ENCODE assay signal across 19 mouse cellular contexts in the genomic region with DNA sequence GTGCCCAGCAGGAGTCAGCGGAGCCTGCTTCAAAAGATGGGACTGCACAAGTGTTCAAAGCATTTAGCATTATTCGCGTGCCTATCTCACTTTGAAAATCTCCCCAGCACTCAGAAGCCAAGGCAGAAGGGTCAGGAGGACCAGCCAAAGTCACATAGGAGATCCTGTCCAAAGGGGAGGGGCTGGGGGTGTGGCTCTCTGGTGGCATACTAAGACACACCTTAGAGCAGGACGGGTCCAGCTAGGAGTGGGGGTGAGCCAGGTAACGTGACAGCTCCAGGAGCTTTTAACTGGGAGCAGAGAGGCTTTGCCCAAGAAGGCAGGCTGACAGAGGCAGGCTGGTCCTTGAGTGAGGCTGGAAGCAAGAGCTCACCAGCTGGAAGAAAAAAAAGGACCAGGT. TPM values are rescaled to one million over a fixed set of nuclear protein-coding genes. Genes with fewer than 3 reads are reported as not detected.
DNase-seq lines count a peak whose midpoint lies in the region; ATAC-seq lines count a peak whose summit lies in the region.
"Had no signal": no experiment of that assay in that cellular context is flagged by ENCODE, and none has a peak within 500 bp of the region (broad histone marks: within the 10 kb centered on the region; RNA-seq: fewer than 3 reads in every experiment).

No protein-coding gene starts in this region.

- H3K9me3 ChIP-seq in kidney, embryonic 16.5 days (ENCODE audit: low read length), result no peaks in the 10 kb centered on the region
- H3K9me3 ChIP-seq in kidney, embryonic 15.5 days (replicated peaks), result no peaks in the 10 kb centered on the region
- H3K9me3 ChIP-seq: embryonic facial prominence, embryonic 10.5 days; embryonic facial prominence, embryonic 13.5 days; forebrain, embryonic 12.5 days; forebrain, embryonic 15.5 days; heart, embryonic 10.5 days; heart, embryonic 13.5 days had no signal

- no peak for ATAC-seq in kidney, embryonic 16.5 days (ENCODE audit: low FRiP score, low TSS enrichment)
- no peak for ATAC-seq in kidney, embryonic 15.5 days (replicated peaks; ENCODE audit: low FRiP score)
- ATAC-seq in frontal cortex, adult (ENCODE audit: low TSS enrichment), result no peak
- ATAC-seq: forebrain, embryonic 15.5 days had no signal

- no peak overlapping the region for H3K4me3 ChIP-seq in kidney, embryonic 16.5 days (ENCODE audit: low read length)
- H3K4me3 ChIP-seq in kidney, embryonic 15.5 days (replicated peaks), result no peak overlapping the region
- H3K4me3 ChIP-seq: embryonic facial prominence, embryonic 10.5 days; embryonic facial prominence, embryonic 13.5 days; erythroblast, embryonic 14.5 days; forebrain, embryonic 12.5 days; forebrain, embryonic 15.5 days; heart, adult 2 months; heart, embryonic 10.5 days; heart, embryonic 13.5 days had no signal

- peak; percentile 51 for DNase-seq in kidney, adult 18-20 months
- DNase-seq in kidney, adult 9 months, result peak; percentile 65
- peak; percentile 4 for DNase-seq in right cerebral cortex, postnatal 14 days
- no peak for DNase-seq in right cerebral cortex, adult 2 months (ENCODE audit: low spot score in 2 of 2)
- peak; percentile 65 to 74 for DNase-seq in kidney, postnatal 36 days
- DNase-seq: cerebellum, adult 11 months; gastrocnemius, postnatal 10 days; gastrocnemius, postnatal 36 days had no signal

- no peak overlapping the region for H3K9ac ChIP-seq in kidney, embryonic 16.5 days (replicated peaks; ENCODE audit: low read length)
- no peak overlapping the region for H3K9ac ChIP-seq in kidney, embryonic 15.5 days
- H3K9ac ChIP-seq: embryonic facial prominence, embryonic 13.5 days; forebrain, embryonic 12.5 days; forebrain, embryonic 15.5 days; heart, embryonic 13.5 days had no signal

- peaks cover 26% of the 10 kb centered on the region for H3K4me1 ChIP-seq in kidney, embryonic 16.5 days (ENCODE audit: insufficient read depth, low read length)
- peaks cover 44% of the 10 kb centered on the region for H3K4me1 ChIP-seq in kidney, embryonic 15.5 days

- peaks cover 7% of the 10 kb centered on the region; the same call in 1 of the 2 replicates for H3K36me3 ChIP-seq in kidney, embryonic 16.5 days (ENCODE audit: insufficient read depth, low read length)
- H3K36me3 ChIP-seq in kidney, embryonic 15.5 days, result peaks cover 20% of the 10 kb centered on the region
- H3K36me3 ChIP-seq: forebrain, embryonic 12.5 days; forebrain, embryonic 15.5 days had no signal

- H3K4me2 ChIP-seq in kidney, embryonic 16.5 days (replicated peaks; ENCODE audit: low read depth, low read length), result no peak overlapping the region
- H3K4me2 ChIP-seq in kidney, embryonic 15.5 days, result no peak overlapping the region
- H3K4me2 ChIP-seq: embryonic facial prominence, embryonic 13.5 days; forebrain, embryonic 12.5 days; forebrain, embryonic 15.5 days; heart, embryonic 13.5 days had no signal

- H3K27ac ChIP-seq in kidney, embryonic 16.5 days (ENCODE audit: low read length), result no peak overlapping the region
- no peak overlapping the region for H3K27ac ChIP-seq in kidney, embryonic 15.5 days
- H3K27ac ChIP-seq: embryonic facial prominence, embryonic 10.5 days; embryonic facial prominence, embryonic 13.5 days; forebrain, embryonic 12.5 days; forebrain, embryonic 15.5 days; heart, adult 2 months; heart, embryonic 10.5 days; heart, embryonic 13.5 days had no signal

- 74% methylated on average over 5 of the region's 5 CpGs for WGBS in kidney, embryonic 16.5 days
- WGBS in kidney, embryonic 15.5 days, result 72% methylated on average over 5 of the region's 5 CpGs

- H3K27me3 ChIP-seq in kidney, embryonic 16.5 days (ENCODE audit: insufficient read depth, low read length), result no peaks in the 10 kb centered on the region
- no peaks in the 10 kb centered on the region for H3K27me3 ChIP-seq in kidney, embryonic 15.5 days
- H3K27me3 ChIP-seq: forebrain, embryonic 12.5 days; forebrain, embryonic 15.5 days; heart, embryonic 13.5 days had no signal

RNA-seq across cellular contexts. Expression of a gene that starts 25.3 kb away (rescaled TPM):
- 8.2 and 9.1 TPM in 2 replicates for polyA plus RNA-seq in kidney, embryonic 16.5 days (2015; fragmentation: Nextera tagmentation; extraction: Ambion mirVana)
- polyA plus RNA-seq in kidney, embryonic 15.5 days (2015; fragmentation: Nextera tagmentation; extraction: Ambion mirVana), result 7.0 and 7.2 TPM in 2 replicates
- polyA plus RNA-seq: erythroblast, embryonic 14.5 days had no signal

Comparison
In these comparisons a context has a peak if more than half of its experiments do, and no peak if none do; other contexts are left out.
1. DNase-seq: peak in kidney, adult 18-20 months (single experiment), kidney, adult 9 months (single experiment), right cerebral cortex, postnatal 14 days (single experiment) and kidney, postnatal 36 days (2 of 2); none in right cerebral cortex, adult 2 months (0 of 2).